Mouse (Mus musculus) lung, adult 2 months (tissue): Measurements from ENCODE around the gene Cisd1.

ENCODE experiments used
- CTCF ChIP-seq: fragments of 200-500 bp; IDR thresholded peaks from 2 replicates; pipeline ENCODE4 v1.5.1; 2011; ENCODE audit warnings: mild to moderate bottlenecking, low read length, control low read depth; ENCODE audit not compliant: insufficient read depth
- POLR2A ChIP-seq: fragments of 200-500 bp; IDR thresholded peaks from 2 replicates; pipeline ENCODE4 v1.6.1; 2011; ENCODE audit warnings: low read depth, mild to moderate bottlenecking, control low read depth, low read length, borderline replicate concordance; ENCODE audit errors: extremely low read depth

- TF ChIP-seq CTCF (no peak), POLR2A (no peak)
These were observed 2.2 kb upstream of the Cisd1 start for GRCm38 (mm10) chr10:71346722-71347508.
